Mouse (Mus musculus) kidney, embryonic 16.5 days (tissue): ENCODE measurements around the gene Mettl7a2. TPM values are rescaled to one million over a fixed set of nuclear protein-coding genes. Genes with fewer than 3 reads are reported as not detected.
A peak's percentile ranks its signal among the peaks of the same experiment; 100 is the strongest.

ENCODE experiments used
- ATAC-seq: fragments of 200-750 bp; cut with Nextera tagmentation; 2 replicates; pipeline ENCODE4 v1.8.0; 2017; ENCODE audit warnings: moderate TSS enrichment; ENCODE audit not compliant: low FRiP score, low TSS enrichment
- H3K27ac ChIP-seq: fragments of 300-500 bp; sonication (generic); 2 replicates; pipeline ENCODE4 v1.5.1; 2014; ENCODE audit warnings: low read length
- H3K27me3 ChIP-seq: fragments of 300-500 bp; sonication (generic); 2 replicates; pipeline ENCODE4 v1.6.1; 2014; ENCODE audit warnings: low read length, control low read depth, mixed read lengths; ENCODE audit not compliant: insufficient read depth
- H3K36me3 ChIP-seq: fragments of 300-500 bp; sonication (generic); 2 replicates; pipeline ENCODE4 v1.6.1; 2014; ENCODE audit warnings: low read length, control low read depth, mixed read lengths; ENCODE audit not compliant: insufficient read depth
- H3K4me1 ChIP-seq: fragments of 300-500 bp; sonication (generic); 2 replicates; pipeline ENCODE4 v1.6.1; 2014; ENCODE audit warnings: low read length, control low read depth, mixed read lengths; ENCODE audit not compliant: insufficient read depth
- H3K4me2 ChIP-seq: fragments of 300-500 bp; sonication (generic); replicated peaks from 2 replicates; pipeline ENCODE4 v1.6.1; 2014; ENCODE audit warnings: low read depth, low read length
- H3K4me3 ChIP-seq: fragments of 300-500 bp; sonication (generic); 2 replicates; pipeline ENCODE4 v1.5.1; 2014; ENCODE audit warnings: mild to moderate bottlenecking, low read length
- H3K9ac ChIP-seq: fragments of 300-500 bp; sonication (generic); replicated peaks from 2 replicates; pipeline ENCODE4 v1.6.1; 2014; ENCODE audit warnings: low read length
- H3K9me3 ChIP-seq: fragments of 300-500 bp; sonication (generic); 2 replicates; pipeline ENCODE4 v1.6.1; 2016; ENCODE audit warnings: low read length, control low read depth
- WGBS: fragments of 180-500 bp; shearing (Covaris S2); extraction: QIAGEN DNeasy Blood & Tissue Kit; methylation state at CpG from one replicate; pipeline ENCODE4 v1.1.7; 2014; 5-methylcytosine and 5-hydroxymethylcytosine counted together
- polyA plus RNA-seq: library from polyadenylated mRNA; unstranded; fragments of >200 nt; fragmentation: Nextera tagmentation; extraction: Ambion mirVana; gene quantifications from 2 replicates; pipeline ENCODE4 v1.2.1, GENCODE M21; 2015

The Mettl7a2 gene
- polyA plus RNA-seq, 1 experiment from 2014 or later = 0.41 TPM

DNA sequence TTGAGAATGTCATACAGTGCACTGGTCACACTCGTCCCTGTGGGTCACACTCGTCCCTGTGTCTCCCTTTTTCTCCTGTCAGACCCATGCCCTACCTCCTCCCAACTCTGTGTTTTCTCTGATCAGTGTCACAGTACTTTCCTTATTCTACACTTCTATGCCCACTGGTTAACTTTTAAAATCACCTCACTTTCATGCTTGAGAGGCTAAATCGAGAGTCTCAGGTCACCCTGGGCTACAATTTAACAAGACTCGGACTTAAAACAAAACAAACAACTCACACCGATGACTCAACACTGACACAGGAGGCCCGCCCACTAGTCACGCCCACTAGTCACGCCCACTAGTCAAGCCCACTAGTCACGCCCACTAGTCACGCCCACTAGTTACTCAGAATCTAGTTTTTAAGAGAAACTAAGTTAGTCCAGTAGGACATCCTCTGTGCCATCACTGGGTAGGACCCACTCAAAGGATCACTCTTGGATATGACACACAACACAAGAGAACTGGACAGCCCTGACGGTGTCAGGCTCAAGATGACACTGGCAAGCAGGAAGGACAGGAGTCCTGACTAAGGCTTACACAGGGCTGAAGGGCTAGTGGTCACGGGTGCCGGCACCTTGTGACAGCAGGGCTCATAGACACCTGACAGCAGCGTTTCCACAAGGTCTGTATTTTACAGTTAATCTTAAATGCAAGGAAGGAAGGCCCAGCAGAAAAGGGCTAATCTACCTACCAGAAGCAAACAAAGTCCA is 58.1 kb downstream of the Mettl7a2 start:
- H3K9me3 ChIP-seq = no peaks in the 10 kb centered on the region
- peak overlapping the region; percentile 84 for H3K27ac ChIP-seq
- peaks cover 23% of the 10 kb centered on the region for H3K4me1 ChIP-seq
- H3K9ac ChIP-seq = no peak overlapping the region
- no peak overlapping the region; the same call in 1 of the 2 replicates for H3K4me2 ChIP-seq
- H3K27me3 ChIP-seq = no peaks in the 10 kb centered on the region
- no peak overlapping the region for H3K4me3 ChIP-seq
- 43% methylated on average over 14 of the region's 14 CpGs for WGBS
- peaks cover 17% of the 10 kb centered on the region for H3K36me3 ChIP-seq
- peak; percentile 81 for ATAC-seq

Other genes with a start within 250 kb of the Mettl7a2 start
- gene Atf1, start 125.4 kb upstream of the Mettl7a2 start, polyA plus RNA-seq = 44.2 and 46.6 TPM in 2 replicates
- gene Tmprss12, start 72.4 kb upstream of the Mettl7a2 start, polyA plus RNA-seq = not detected in 2 replicates
- 15.5 and 19.0 TPM in 2 replicates for gene Mettl7a1, start 49.1 kb upstream of the Mettl7a2 start, polyA plus RNA-seq
- gene Mettl7a3, start 18.3 kb upstream of the Mettl7a2 start, polyA plus RNA-seq = 0.19 TPM in 1 of 2 replicates, not detected in the other
- gene Methig1, start 51 bp upstream of the Mettl7a2 start, polyA plus RNA-seq = 0.60 and 0.94 TPM in 2 replicates
- 0.35 and 1.3 TPM in 2 replicates for gene Higd1c, start 11.3 kb downstream of the Mettl7a2 start, polyA plus RNA-seq
- gene Gm5475, start 68.9 kb downstream of the Mettl7a2 start, polyA plus RNA-seq = 0.19 and 0.22 TPM in 2 replicates
- 36.8 and 37.4 TPM in 2 replicates for gene Slc11a2, start 71.9 kb downstream of the Mettl7a2 start, polyA plus RNA-seq
- 31.8 and 33.1 TPM in 2 replicates for gene Letmd1, start 115.8 kb downstream of the Mettl7a2 start, polyA plus RNA-seq
- 15.3 and 16.4 TPM in 2 replicates for gene Csrnp2, start 142.3 kb downstream of the Mettl7a2 start, polyA plus RNA-seq
- 37.5 and 37.8 TPM in 2 replicates for gene Tfcp2, start 198.8 kb downstream of the Mettl7a2 start, polyA plus RNA-seq
- gene Pou6f1, start 246.8 kb downstream of the Mettl7a2 start, polyA plus RNA-seq = 10.1 and 10.2 TPM in 2 replicates